Mouse (Mus musculus) bone marrow macrophage, adult 2 months (primary cell): ENCODE results near the gene Gm19402.

Experiments used
- CTCF ChIP-seq: IDR thresholded peaks from 2 replicates; pipeline ENCODE4 v1.5.1; 2012; ENCODE audit warnings: low read depth, mild to moderate bottlenecking, low read length, moderate library complexity
- POLR2A ChIP-seq: IDR thresholded peaks from 2 replicates; pipeline ENCODE4 v1.6.1; 2012; ENCODE audit warnings: mild to moderate bottlenecking, low read depth, low read length, borderline replicate concordance

GRCm38 (mm10) chr10:77647901-77648300 is 42.7 kb downstream of the Gm19402 start:
- TF ChIP-seq POLR2A (no peak), CTCF (no peak)
